Comparison of ENCODE assay signal across 22 mouse cellular contexts in the genomic region with DNA sequence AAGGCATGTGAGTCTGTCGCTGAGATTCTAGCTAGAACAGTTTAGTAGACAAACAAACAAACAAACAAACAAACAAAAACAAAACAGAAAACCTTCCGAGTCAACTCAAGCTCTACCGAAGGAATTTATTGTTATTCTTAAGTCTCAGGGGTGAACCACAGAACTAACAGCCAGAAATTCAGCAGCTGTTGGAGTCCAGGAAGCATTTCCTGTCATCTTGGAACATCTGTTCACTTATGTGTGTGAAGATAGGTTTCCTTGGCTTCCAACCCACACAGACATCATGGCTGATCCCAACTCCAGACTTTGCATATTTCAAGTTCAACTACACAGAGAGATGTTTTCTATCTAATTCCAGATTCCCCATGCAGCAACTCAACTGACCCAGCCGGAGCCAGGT. TPM values are rescaled to one million over a fixed set of nuclear protein-coding genes. Genes with fewer than 3 reads are reported as not detected.
DNase-seq lines count a peak whose midpoint lies in the region; ATAC-seq and TF ChIP-seq lines count a peak whose summit lies in the region.
"Had no signal": no experiment of that assay in that cellular context is flagged by ENCODE, and none has a peak within 500 bp of the region (broad histone marks: within the 10 kb centered on the region; RNA-seq: fewer than 3 reads in every experiment).

No protein-coding gene starts in this region.

- H3K9ac ChIP-seq in liver, embryonic 13.5 days = no peak overlapping the region
- H3K9ac ChIP-seq in liver, embryonic 12.5 days = no peak overlapping the region
- H3K9ac ChIP-seq: embryonic facial prominence, embryonic 12.5 days; forebrain, embryonic 12.5 days; hindbrain, embryonic 15.5 days had no signal

- H3K4me1 ChIP-seq in heart, embryonic 10.5 days = 0 out of 2 replicates have a peak, but pooled peaks cover 2% of the 10 kb centered on the region
- H3K4me1 ChIP-seq in liver, embryonic 13.5 days (replicated peaks) = peaks cover 23% of the 10 kb centered on the region
- H3K4me1 ChIP-seq in liver, embryonic 12.5 days = peaks cover 23% of the 10 kb centered on the region
- H3K4me1 ChIP-seq: embryonic facial prominence, embryonic 12.5 days; forebrain, embryonic 12.5 days; hindbrain, embryonic 15.5 days had no signal

- ATAC-seq in liver, embryonic 13.5 days (ENCODE audit: low read depth) = no peak
- no peak for ATAC-seq in liver, embryonic 12.5 days
- ATAC-seq: forebrain, embryonic 16.5 days had no signal

- WGBS in heart, embryonic 10.5 days = 69% methylated on average over 4 of the region's 4 CpGs
- WGBS in liver, embryonic 13.5 days (ENCODE audit: insufficient replicate concordance) = 74% methylated on average over 4 of the region's 4 CpGs
- WGBS in liver, embryonic 12.5 days (ENCODE audit: insufficient replicate concordance) = 73% methylated on average over 4 of the region's 4 CpGs

- no peaks in the 10 kb centered on the region for H3K9me3 ChIP-seq in heart, embryonic 10.5 days
- H3K9me3 ChIP-seq in liver, embryonic 13.5 days (replicated peaks) = no peaks in the 10 kb centered on the region
- H3K9me3 ChIP-seq in liver, embryonic 12.5 days (replicated peaks) = no peaks in the 10 kb centered on the region
- H3K9me3 ChIP-seq: embryonic facial prominence, embryonic 12.5 days; forebrain, embryonic 12.5 days; hindbrain, embryonic 15.5 days had no signal

- no peak for TF ChIP-seq POLR2A in brain, embryonic 14.5 days (IDR thresholded peaks at IDR 0.05; ENCODE audit: borderline replicate concordance, extremely low read depth, insufficient read depth, insufficient read length, poor library complexity, severe bottlenecking)

- H3K36me3 ChIP-seq in heart, embryonic 10.5 days = no peaks in the 10 kb centered on the region
- no peaks in the 10 kb centered on the region for H3K36me3 ChIP-seq in liver, embryonic 13.5 days
- no peaks in the 10 kb centered on the region for H3K36me3 ChIP-seq in liver, embryonic 12.5 days
- H3K36me3 ChIP-seq: embryonic facial prominence, embryonic 12.5 days; forebrain, embryonic 12.5 days; hindbrain, embryonic 15.5 days had no signal

- H3K4me2 ChIP-seq in liver, embryonic 13.5 days = no peak overlapping the region
- H3K4me2 ChIP-seq in liver, embryonic 12.5 days = no peak overlapping the region
- H3K4me2 ChIP-seq: embryonic facial prominence, embryonic 12.5 days; forebrain, embryonic 12.5 days; hindbrain, embryonic 15.5 days had no signal

- no peak overlapping the region for H3K4me3 ChIP-seq in heart, embryonic 10.5 days
- H3K4me3 ChIP-seq in liver, embryonic 13.5 days (replicated peaks) = no peak overlapping the region
- no peak overlapping the region for H3K4me3 ChIP-seq in liver, embryonic 12.5 days
- H3K4me3 ChIP-seq: embryonic facial prominence, embryonic 12.5 days; forebrain, embryonic 12.5 days; gastrocnemius, adult 2 months; hindbrain, embryonic 15.5 days had no signal

- H3K27ac ChIP-seq in heart, embryonic 10.5 days = no peak overlapping the region
- 0 out of 2 replicates have a peak overlapping the region, but pooled peaks have one; percentile 25 for H3K27ac ChIP-seq in liver, embryonic 13.5 days
- no peak overlapping the region for H3K27ac ChIP-seq in liver, embryonic 12.5 days
- H3K27ac ChIP-seq: embryonic facial prominence, embryonic 12.5 days; forebrain, embryonic 12.5 days; gastrocnemius, adult 2 months; hindbrain, embryonic 15.5 days had no signal

- no peaks in the 10 kb centered on the region for H3K27me3 ChIP-seq in heart, embryonic 10.5 days (ENCODE audit: insufficient read depth, poor library complexity, severe bottlenecking)
- no peaks in the 10 kb centered on the region; the same call in 1 of the 2 replicates for H3K27me3 ChIP-seq in liver, embryonic 13.5 days
- no peaks in the 10 kb centered on the region for H3K27me3 ChIP-seq in liver, embryonic 12.5 days (replicated peaks)
- H3K27me3 ChIP-seq: embryonic facial prominence, embryonic 12.5 days; forebrain, embryonic 12.5 days; hindbrain, embryonic 15.5 days had no signal

- TF ChIP-seq CTCF in brain, embryonic 14.5 days (IDR thresholded peaks at IDR 0.05; ENCODE audit: borderline replicate concordance, extremely low read depth, insufficient read depth, insufficient read length) = no peak

- DNase-seq in heart, adult 11 months = peak; percentile 69
- DNase-seq in heart, postnatal 25 days (ENCODE audit: low spot score) = no peak
- DNase-seq in heart, postnatal 10 days = peak; percentile 39 to 43
- no peak for DNase-seq in heart, embryonic 10.5 days (ENCODE audit: low spot score)
- DNase-seq in liver, embryonic 13.5 days = no peak
- DNase-seq in brain, embryonic 14.5 days (ENCODE audit: low read depth) = peak; percentile 3
- DNase-seq in frontal cortex, postnatal 25 days (ENCODE audit: low spot score in 2 of 2) = no peak
- DNase-seq: adrenal gland, adult 2 months; adrenal gland, postnatal 25 days; cerebellum, adult 11 months; cerebellum, adult 8-10 months; cerebellum, postnatal 14 days; embryo, embryonic 11 days; gastrocnemius, adult 2 months; gastrocnemius, postnatal 36 days; kidney, adult 11 months; kidney, adult 9 months had no signal

- intact Hi-C loops in heart, postnatal 25 days (cut with DNase I) = no loop called here
- intact Hi-C loops in heart, postnatal 10 days (cut with DNase I) = no loop called here

RNA-seq across cellular contexts. Expression of gene Kif2a, which starts 32.6 kb away (rescaled TPM):
- 10 to 100 TPM; 32.4 to 35.8 TPM for total RNA-seq in heart, postnatal 25 days (2021)
- total RNA-seq in heart, postnatal 10 days (2021) = 10 to 100 TPM; 38.7 to 44.9 TPM
- 10.8 and 15.0 TPM in 2 replicates for polyA plus RNA-seq in heart, embryonic 10.5 days (2016; fragmentation: Nextera tagmentation; extraction: Ambion mirVana)
- 22.3 and 27.6 TPM in 2 replicates for polyA plus RNA-seq in liver, embryonic 13.5 days (2015; fragmentation: Nextera tagmentation; extraction: Ambion mirVana)
- polyA plus RNA-seq in liver, embryonic 12.5 days (2016; fragmentation: Nextera tagmentation; extraction: Ambion mirVana) = 30.0 and 36.8 TPM in 2 replicates
- polyA plus RNA-seq in brain, embryonic 14.5 days (2012; rRNA removed) = 27.4 and 52.5 TPM in 2 replicates

Comparison
In these comparisons a context has a peak if more than half of its experiments do, and no peak if none do; other contexts are left out.
1. DNase-seq: peak in heart, adult 11 months (single experiment), heart, postnatal 10 days (2 of 2) and brain, embryonic 14.5 days (single experiment); none in heart, postnatal 25 days (single experiment), heart, embryonic 10.5 days (single experiment), liver, embryonic 13.5 days (single experiment) and frontal cortex, postnatal 25 days (0 of 2).